Mouse (Mus musculus) lung, adult 2 months (tissue): ENCODE results near the gene Acvrl1.

ENCODE experiments used
- CTCF ChIP-seq: fragments of 200-500 bp; IDR thresholded peaks from 2 replicates; pipeline ENCODE4 v1.5.1; 2011; ENCODE audit warnings: mild to moderate bottlenecking, low read length, control low read depth; ENCODE audit not compliant: insufficient read depth
- POLR2A ChIP-seq: fragments of 200-500 bp; IDR thresholded peaks from 2 replicates; pipeline ENCODE4 v1.6.1; 2011; ENCODE audit warnings: low read depth, mild to moderate bottlenecking, control low read depth, low read length, borderline replicate concordance; ENCODE audit errors: extremely low read depth

DNA sequence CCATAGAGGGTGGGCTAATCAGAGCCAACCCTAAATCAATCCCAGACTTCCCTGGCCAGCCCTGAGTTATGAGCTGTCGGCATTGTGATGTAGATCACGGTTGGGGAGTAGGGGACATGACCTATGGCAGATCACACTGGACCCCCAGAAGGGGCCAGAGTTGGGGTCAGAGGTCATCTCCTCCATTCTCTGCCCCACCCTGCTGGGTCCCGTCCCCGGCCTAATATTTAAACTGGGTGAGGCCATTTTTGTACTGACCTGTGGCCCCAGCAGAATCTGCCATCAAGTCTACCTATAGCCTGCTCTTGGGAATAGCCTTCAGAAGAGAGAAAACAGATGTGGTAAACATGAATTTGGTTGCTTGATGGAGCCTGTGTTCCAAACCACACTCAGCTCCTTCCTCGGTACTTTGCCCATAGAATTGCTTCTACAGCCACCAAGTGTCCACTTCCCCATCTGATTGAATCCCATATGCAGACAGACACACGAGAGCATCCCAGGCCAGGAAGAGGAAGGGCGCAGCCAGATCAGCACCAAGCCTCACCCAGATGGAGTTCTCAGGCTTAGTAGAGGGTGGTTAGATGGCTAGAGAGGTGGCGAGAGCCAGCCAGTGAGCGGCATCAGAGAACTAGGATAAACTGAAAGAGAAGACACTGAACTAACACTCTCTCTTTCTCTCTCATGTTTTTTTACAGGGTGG is 24.6 kb upstream of the Acvrl1 start:
- TF ChIP-seq POLR2A (no peak), CTCF (no peak)
